Mouse (Mus musculus) T-helper 1 cell (primary cell): Measurements from ENCODE around the gene Gm49450.
"Not testable (repeated sequence)": the region's sequence is repeated elsewhere in the genome, so short reads cannot be mapped to it uniquely, and the experiment has no call there.

Experiments used
- in situ Hi-C: fragments of 300-600 bp; cut with MboI, MseI; formaldehyde crosslinking; loops from one replicate; pipeline ENCODE4 v1.15.1; 2025; ENCODE audit warnings: high pct_unique_total_duplicates

The Gm49450 gene

DNA sequence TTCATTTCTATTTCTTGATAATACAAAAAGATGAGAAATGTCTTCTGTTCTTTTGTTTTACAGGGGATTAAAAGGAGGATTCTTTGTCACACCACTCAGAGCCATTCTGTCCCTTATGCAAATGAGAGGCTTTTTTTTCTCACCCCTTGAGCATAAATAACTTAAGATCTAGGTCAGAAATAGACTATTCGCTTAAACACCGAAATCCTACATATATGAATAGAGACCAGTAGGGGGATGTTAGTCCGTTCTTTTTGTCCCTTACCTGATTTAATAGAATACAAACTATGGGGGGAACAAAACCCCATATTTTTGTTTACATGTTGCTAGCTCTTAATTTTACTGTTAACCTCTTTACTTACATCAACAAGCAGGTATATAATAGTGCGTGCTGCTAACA lies 2.6 kb upstream of the Gm49450 start:
- in situ Hi-C loops = no loop called here

DNA sequence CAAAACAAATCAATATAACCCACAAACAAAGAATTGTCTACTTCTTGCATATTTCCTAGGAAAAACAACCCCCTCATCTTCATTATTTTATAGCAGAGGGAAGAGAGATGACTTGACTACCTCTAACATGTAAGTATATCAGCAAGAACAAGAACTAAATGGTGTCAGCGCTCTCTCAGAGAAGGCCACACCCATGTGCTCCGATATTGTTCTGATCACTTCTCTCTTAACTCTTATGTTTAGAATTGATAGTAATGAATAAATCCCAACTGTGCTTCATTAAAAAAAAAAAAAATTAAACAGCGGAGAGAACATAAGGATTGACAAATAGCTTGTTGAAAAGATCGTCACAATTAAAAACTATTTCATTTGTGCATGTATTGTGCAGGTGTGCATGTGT lies 2.0 kb upstream of the Gm49450 start:
- in situ Hi-C loops = no loop called here

- in situ Hi-C loops = no loop called here
These were observed 1.3 kb upstream of the Gm49450 start for GRCm38 (mm10) chr15:98954425-98955253.

GRCm38 (mm10) chr15:98952751-98953400 lies 475 bp downstream of the Gm49450 start:
- in situ Hi-C loops = no loop called here

GRCm38 (mm10) chr15:98952063-98952455 lies 1.3 kb downstream of the Gm49450 start:
- in situ Hi-C loops = no loop called here

- in situ Hi-C loops = not testable (repeated sequence)
These were observed 2.0 kb downstream of the Gm49450 start for GRCm38 (mm10) chr15:98951122-98952062.

DNA sequence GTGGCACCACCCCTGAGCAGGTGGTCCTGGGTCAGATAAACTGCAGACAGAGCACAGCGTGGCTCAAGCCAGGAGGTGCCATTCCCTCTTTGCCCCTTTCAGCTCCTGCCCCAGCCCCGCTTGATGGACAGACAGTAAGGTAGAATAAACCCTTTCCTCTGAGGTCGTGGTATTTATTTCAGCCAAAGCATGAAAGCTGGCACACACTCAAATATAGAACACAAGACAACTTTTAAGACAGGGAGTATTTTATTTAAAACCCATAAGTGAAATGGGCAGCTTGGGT lies 3.8 kb downstream of the Gm49450 start:
- in situ Hi-C loops = no loop called here

GRCm38 (mm10) chr15:98948857-98949606 lies 4.3 kb downstream of the Gm49450 start:
- in situ Hi-C loops = no loop called here

- in situ Hi-C loops = no loop called here
These were observed 5.0 kb downstream of the Gm49450 start for GRCm38 (mm10) chr15:98948382-98948781.

GRCm38 (mm10) chr15:98947884-98948283 lies 5.5 kb downstream of the Gm49450 start:
- in situ Hi-C loops = no loop called here

- in situ Hi-C loops = loop anchor here (5.0 kb wide), 1 partner anchor 39 kb away; no protein-coding TSS in a partner anchor
These were observed 10.2 kb downstream of the Gm49450 start for GRCm38 (mm10) chr15:98943133-98943532.

DNA sequence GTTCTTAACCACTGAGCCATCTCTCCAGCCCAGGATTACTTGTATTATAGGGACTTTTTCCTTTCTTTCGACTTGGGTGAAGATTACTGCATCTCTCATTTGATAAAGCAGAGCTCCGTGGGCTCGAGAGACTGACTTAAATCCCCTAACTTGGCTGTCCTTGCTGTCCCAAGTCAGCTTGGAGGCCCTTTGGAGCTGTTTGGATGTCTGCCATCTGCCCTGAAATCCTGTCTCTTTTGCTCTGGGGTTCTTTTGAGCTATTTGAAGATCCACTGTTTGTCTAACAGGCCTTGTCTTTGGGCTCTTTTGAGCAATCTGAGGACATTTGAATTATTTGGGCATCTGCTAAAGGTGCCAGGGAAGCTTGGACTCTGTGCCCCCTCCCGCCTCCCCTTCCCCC lies 11.3 kb downstream of the Gm49450 start:
- in situ Hi-C loops = loop anchor here (5.0 kb wide), 1 partner anchor 40 kb away; no protein-coding TSS in a partner anchor

GRCm38 (mm10) chr15:98941539-98941938 lies 11.8 kb downstream of the Gm49450 start:
- in situ Hi-C loops = loop anchor here (5.0 kb wide), 1 partner anchor 41 kb away; no protein-coding TSS in a partner anchor

GRCm38 (mm10) chr15:98940816-98941215 lies 12.5 kb downstream of the Gm49450 start:
- in situ Hi-C loops = loop anchor here (5.0 kb wide), 1 partner anchor 41 kb away; no protein-coding TSS in a partner anchor

DNA sequence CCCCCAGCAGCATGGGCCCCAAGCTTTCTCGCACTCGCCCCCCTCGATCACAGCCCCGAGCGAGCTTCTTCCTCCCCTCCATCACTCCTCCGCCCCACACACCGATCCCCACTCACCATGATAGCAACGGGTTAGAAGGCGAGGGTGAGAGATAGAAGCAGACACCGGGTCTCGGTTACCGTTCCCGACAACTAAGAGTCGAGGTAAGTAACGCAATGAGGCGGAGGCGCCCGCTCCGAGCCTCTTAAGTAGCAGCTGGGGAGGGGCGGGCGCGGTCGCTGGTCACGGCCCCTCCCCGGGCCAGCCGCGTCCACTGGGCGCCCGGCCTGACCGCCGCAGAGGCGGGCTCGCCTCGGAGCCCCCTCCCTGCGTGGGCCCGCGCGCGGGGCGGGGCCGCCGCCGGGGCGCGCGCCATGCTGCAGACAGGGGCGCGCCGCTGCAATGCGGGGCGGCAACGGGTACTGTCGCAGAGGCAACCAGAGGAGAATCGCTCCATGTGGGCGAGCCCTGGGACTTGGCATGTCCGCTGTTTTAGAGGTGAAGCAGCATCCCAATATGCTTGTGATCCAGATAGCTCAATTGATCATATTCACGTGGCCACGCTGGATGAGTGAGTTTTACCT lies 19.0 kb downstream of the Gm49450 start, which contains the start of gene Tuba1b:
TSS of gene Tuba1b (minus strand) at position 349 of the 623 bp plus-strand sequence.
- in situ Hi-C loops = loop anchor here (5.0 to 10.0 kb wide), 2 partner anchors 98 to 310 kb away; no protein-coding TSS in a partner anchor

DNA sequence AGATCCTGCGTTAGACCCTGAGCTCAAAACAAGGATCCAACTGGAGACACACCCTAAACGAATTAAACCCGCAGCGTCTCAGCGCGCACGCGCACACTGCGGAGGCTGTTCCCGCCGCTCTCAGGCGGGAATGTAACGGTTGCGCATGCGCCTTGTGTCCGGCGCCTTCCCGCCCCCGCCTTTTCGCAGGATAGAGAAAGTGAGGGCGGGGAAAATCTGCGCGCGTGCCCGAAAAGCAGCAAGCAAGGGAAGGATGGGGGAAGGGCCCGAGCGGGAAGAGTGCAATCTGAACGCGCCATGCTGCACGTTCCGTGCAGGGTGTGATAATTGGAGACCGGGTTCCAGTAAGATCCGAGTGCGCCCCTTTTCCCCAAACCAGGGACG lies 19.5 kb downstream of the Gm49450 start:
- in situ Hi-C loops = loop anchor here (5.0 to 10.0 kb wide), 2 partner anchors 98 to 311 kb away; no protein-coding TSS in a partner anchor

DNA sequence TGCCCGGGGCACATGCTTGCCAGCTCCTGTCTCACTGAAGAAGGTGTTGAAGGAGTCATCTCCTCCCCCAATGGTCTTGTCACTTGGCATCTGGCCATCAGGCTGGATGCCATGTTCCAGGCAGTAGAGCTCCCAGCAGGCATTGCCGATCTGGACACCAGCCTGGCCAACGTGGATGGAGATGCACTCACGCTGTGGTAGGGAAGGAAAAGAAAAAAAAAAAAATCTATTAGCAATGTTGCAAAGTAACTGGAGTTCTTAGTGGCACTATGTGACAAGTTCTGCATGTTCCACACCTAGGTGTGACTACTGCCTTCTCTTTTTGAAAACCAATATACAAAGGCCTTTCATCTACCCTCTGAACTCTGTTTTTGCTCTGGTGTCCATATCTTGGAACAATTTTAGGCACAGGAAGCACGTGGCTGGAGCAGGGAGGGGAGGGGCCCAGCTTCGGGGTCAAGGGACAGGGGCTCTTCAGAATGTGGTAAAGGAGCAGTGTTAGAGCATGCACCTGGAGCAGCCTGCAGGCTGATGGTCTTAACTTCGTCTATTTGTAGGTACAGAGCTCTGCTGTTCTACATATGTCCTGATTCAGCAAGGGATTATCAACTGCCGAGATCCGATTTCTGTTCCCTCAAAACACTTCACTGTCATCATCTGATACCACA lies 20.2 kb downstream of the Gm49450 start:
- in situ Hi-C loops = loop anchor here (5.0 to 10.0 kb wide), 2 partner anchors 99 to 312 kb away; no protein-coding TSS in a partner anchor

GRCm38 (mm10) chr15:98930998-98931397 lies 22.4 kb downstream of the Gm49450 start:
- in situ Hi-C loops = loop anchor here (5.0 to 10.0 kb wide), 2 partner anchors 101 to 314 kb away; no protein-coding TSS in a partner anchor

DNA sequence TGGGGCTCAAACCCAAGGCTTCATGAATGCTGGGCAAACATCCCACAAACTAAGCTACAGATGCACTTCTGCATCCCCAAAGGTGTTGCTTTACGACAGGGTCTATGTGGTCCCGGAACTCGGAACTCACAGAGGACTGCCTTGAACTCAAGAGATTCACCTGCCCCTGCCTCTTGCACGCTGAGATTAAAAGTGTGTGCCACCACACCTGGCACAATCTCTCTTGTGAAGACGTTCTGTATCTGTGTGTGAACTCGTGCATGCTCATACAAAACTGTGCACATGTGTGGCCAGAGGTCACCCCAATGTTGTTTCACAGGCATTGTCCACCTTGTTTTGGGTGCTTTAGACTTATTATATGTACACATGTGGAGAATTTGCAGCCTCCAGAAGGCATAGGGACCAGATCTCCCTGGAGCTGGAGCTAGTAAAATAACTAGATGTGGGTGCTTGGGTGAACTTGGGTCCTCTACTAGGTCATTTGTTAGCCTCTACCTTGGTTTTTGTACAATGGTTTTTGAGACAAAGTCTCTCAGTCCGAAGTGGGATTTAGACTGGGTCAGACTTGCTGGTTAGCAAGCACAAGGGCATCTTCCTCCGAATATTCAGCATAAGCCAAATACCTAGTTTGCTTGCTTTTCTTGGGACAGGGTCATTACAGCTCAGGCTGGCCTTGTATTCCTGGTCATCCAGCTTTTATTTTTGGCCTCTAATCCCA lies 23.2 kb downstream of the Gm49450 start:
- in situ Hi-C loops = loop anchor here (5.0 to 10.0 kb wide), 2 partner anchors 102 to 315 kb away; no protein-coding TSS in a partner anchor
